27 mouse cellular contexts compared by ENCODE assay signal in the genomic region with DNA sequence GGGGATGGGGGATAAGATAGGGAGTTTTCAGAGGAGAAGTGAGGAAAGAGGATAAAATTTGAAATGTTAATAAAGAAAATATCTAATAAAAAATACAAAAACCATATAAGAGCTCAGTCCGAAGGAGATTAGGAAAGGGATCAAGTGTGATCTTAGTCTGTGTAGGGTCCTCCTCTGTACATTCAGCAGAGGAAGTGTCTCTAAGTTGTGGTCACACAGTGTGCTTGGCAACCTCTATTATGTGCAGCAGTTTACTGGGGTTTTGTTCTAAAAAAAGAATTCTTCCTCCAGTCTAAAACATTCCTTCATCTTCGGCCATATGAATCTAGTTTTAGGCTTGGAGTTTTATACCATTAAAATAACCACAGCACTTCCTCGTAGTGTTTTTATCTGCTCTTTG. TPM values are rescaled to one million over a fixed set of nuclear protein-coding genes. Genes with fewer than 3 reads are reported as not detected.
DNase-seq lines count a peak whose midpoint lies in the region; ATAC-seq and TF ChIP-seq lines count a peak whose summit lies in the region.
"Had no signal": no experiment of that assay in that cellular context is flagged by ENCODE, and none has a peak within 500 bp of the region (broad histone marks: within the 10 kb centered on the region; RNA-seq: fewer than 3 reads in every experiment).

No protein-coding gene starts in this region.

- no peak for TF ChIP-seq CTCF in bone marrow macrophage, adult 2 months (IDR thresholded peaks at IDR 0.05; ENCODE audit: low read depth, low read length)
- TF ChIP-seq CTCF in embryonic fibroblast, embryonic 13.5 days (IDR thresholded peaks at IDR 0.05; ENCODE audit: borderline replicate concordance, insufficient read depth, low read length): no peak

- ATAC-seq in megakaryocyte, adult 5-6 weeks (ENCODE audit: poor library complexity, severe bottlenecking): 0 out of 2 replicates have a peak, but pooled peaks have one; percentile 31
- ATAC-seq: activated CD4-positive, CD25-positive, alpha-beta regulatory T cell, adult 4 months; forebrain, embryonic 15.5 days; hindbrain, postnatal 0 days; inflammation-experienced regulatory T-cells, adult 6 months; intestine, embryonic 16.5 days had no signal

- no peak for DNase-seq in gastrocnemius, postnatal 36 days
- no peak for DNase-seq in left cerebral cortex, postnatal 25 days (ENCODE audit: low spot score in 2 of 2)
- DNase-seq in gastrocnemius, postnatal 25 days: no peak
- DNase-seq: adrenal gland, adult 8-10 months; adrenal gland, postnatal 25 days; cerebellum, adult 18-20 months; cerebellum, adult 9-10 months; cerebellum, postnatal 14 days; gastrocnemius, adult 2 months; heart, adult 18-20 months; heart, postnatal 10 days; heart, postnatal 36 days had no signal

- TF ChIP-seq POLR2A in bone marrow macrophage, adult 2 months (IDR thresholded peaks at IDR 0.05; ENCODE audit: borderline replicate concordance, low read depth, low read length): no peak
- TF ChIP-seq POLR2A in embryonic fibroblast, embryonic 13.5 days (IDR thresholded peaks at IDR 0.05; ENCODE audit: low read depth, low read length): no peak

- peaks cover 18% of the 10 kb centered on the region for H3K4me1 ChIP-seq in bone marrow macrophage, adult 2 months (ENCODE audit: control insufficient read depth, insufficient read depth, low read length)
- H3K4me1 ChIP-seq in embryonic fibroblast, embryonic 13.5 days (ENCODE audit: control insufficient read depth, insufficient read depth, low read length): no peaks in the 10 kb centered on the region
- H3K4me1 ChIP-seq: embryonic facial prominence, embryonic 12.5 days; embryonic facial prominence, embryonic 15.5 days; forebrain, embryonic 12.5 days; forebrain, embryonic 15.5 days; heart, embryonic 15.5 days had no signal

- intact Hi-C loops in gastrocnemius, postnatal 36 days (cut with DNase I): no loop called here
- intact Hi-C loops in left cerebral cortex, postnatal 25 days (cut with DNase I): no loop called here

- H3K27ac ChIP-seq in bone marrow macrophage, adult 2 months (ENCODE audit: insufficient read depth, low read depth, low read length): peak overlapping the region; percentile 69
- H3K27ac ChIP-seq in embryonic fibroblast, embryonic 13.5 days (ENCODE audit: insufficient read depth, low read length): 0 out of 2 replicates have a peak overlapping the region, but pooled peaks have one; percentile 18
- H3K27ac ChIP-seq: embryonic facial prominence, embryonic 12.5 days; embryonic facial prominence, embryonic 15.5 days; forebrain, embryonic 12.5 days; forebrain, embryonic 15.5 days; gastrocnemius, adult 2 months; heart, embryonic 15.5 days; hindbrain, embryonic 14.5 days; hindbrain, postnatal 0 days had no signal

- H3K4me3 ChIP-seq in bone marrow macrophage, adult 2 months (ENCODE audit: insufficient read depth, low read length): no peak overlapping the region
- H3K4me3 ChIP-seq in embryonic fibroblast, embryonic 13.5 days (ENCODE audit: insufficient read depth, low read length): no peak overlapping the region
- H3K4me3 ChIP-seq: embryonic facial prominence, embryonic 12.5 days; embryonic facial prominence, embryonic 15.5 days; erythroblast, embryonic 14.5 days; forebrain, embryonic 12.5 days; forebrain, embryonic 15.5 days; gastrocnemius, adult 2 months; heart, embryonic 12.5 days; heart, embryonic 15.5 days had no signal

RNA-seq across cellular contexts. Expression of gene Stap1, which starts 27.4 kb away (rescaled TPM):
- polyA plus RNA-seq in bone marrow macrophage, adult 2 months (2012; ENCODE audit: insufficient read depth, insufficient read length, missing spikeins): 208 and 228 TPM in 2 replicates
- 1.3 TPM in 1 of 2 replicates, not detected in the other for polyA plus RNA-seq in embryonic fibroblast, embryonic 13.5 days (2011; ENCODE audit: insufficient read length, low read depth, missing spikeins)
- total RNA-seq in megakaryocyte, adult 5-6 weeks (2015): 44.8 and 57.3 TPM in 2 replicates
- total RNA-seq in megakaryocyte, adult 5-6 weeks (2017): 36.6 and 38.5 TPM in 2 replicates
- under 1 TPM in 1 of 2 experiments, not detected in 1; 0.36 TPM for total RNA-seq in gastrocnemius, postnatal 36 days (2021)
- total RNA-seq in left cerebral cortex, postnatal 25 days (2021): not detected
- total RNA-seq in gastrocnemius, postnatal 25 days (2021): under 1 TPM in 1 of 2 experiments, not detected in 1; 0.19 TPM
- total RNA-seq: hindbrain, postnatal 0 days had no signal
- polyA plus RNA-seq: erythroblast, embryonic 14.5 days had no signal

RNA-seq across cellular contexts. Expression of gene Cenpc1, which starts 33.6 kb away (rescaled TPM):
- 20.3 and 23.1 TPM in 2 replicates for polyA plus RNA-seq in bone marrow macrophage, adult 2 months (2012; ENCODE audit: insufficient read depth, insufficient read length, missing spikeins)
- 32.0 and 32.3 TPM in 2 replicates for polyA plus RNA-seq in embryonic fibroblast, embryonic 13.5 days (2011; ENCODE audit: insufficient read length, low read depth, missing spikeins)
- 38.7 and 43.2 TPM in 2 replicates for total RNA-seq in megakaryocyte, adult 5-6 weeks (2015)
- total RNA-seq in megakaryocyte, adult 5-6 weeks (2017): 40.5 and 44.6 TPM in 2 replicates
- 1 to 10 TPM; 2.9 to 3.5 TPM for total RNA-seq in gastrocnemius, postnatal 36 days (2021)
- total RNA-seq in left cerebral cortex, postnatal 25 days (2021): 10 to 100 TPM; 20.3 to 21.8 TPM
- 1 to 10 TPM; 3.2 to 3.7 TPM for total RNA-seq in gastrocnemius, postnatal 25 days (2021)

Comparison
In these comparisons a context has a peak if more than half of its experiments do, and no peak if none do; other contexts are left out.
1. RNA of gene Stap1, which starts 27.4 kb away (total RNA-seq): 36.6 to 57.3 TPM in megakaryocyte, adult 5-6 weeks; 0.36 TPM in gastrocnemius, postnatal 36 days, 0.19 TPM in gastrocnemius, postnatal 25 days and not detected in left cerebral cortex, postnatal 25 days; every median in the first group is over 10 times any median in the second.
2. RNA of gene Cenpc1, which starts 33.6 kb away (total RNA-seq): 38.7 to 44.6 TPM in megakaryocyte, adult 5-6 weeks and 20.3 to 21.8 TPM in left cerebral cortex, postnatal 25 days; 3.2 to 3.7 TPM in gastrocnemius, postnatal 25 days and 2.9 to 3.5 TPM in gastrocnemius, postnatal 36 days; every median in the first group is over 4 times any median in the second.